Mouse (Mus musculus): ENCODE results near the gene Slc13a3.

The Slc13a3 gene

GRCm38 (mm10) chr2:165475850-165476249, 2.8 kb upstream of the Slc13a3 start:
- no peak for DNase-seq (ENCODE audit: low read depth, low spot score)

GRCm38 (mm10) chr2:165475412-165475811, 2.4 kb upstream of the Slc13a3 start:
- no peak for DNase-seq (ENCODE audit: low read depth, low spot score)

DNA sequence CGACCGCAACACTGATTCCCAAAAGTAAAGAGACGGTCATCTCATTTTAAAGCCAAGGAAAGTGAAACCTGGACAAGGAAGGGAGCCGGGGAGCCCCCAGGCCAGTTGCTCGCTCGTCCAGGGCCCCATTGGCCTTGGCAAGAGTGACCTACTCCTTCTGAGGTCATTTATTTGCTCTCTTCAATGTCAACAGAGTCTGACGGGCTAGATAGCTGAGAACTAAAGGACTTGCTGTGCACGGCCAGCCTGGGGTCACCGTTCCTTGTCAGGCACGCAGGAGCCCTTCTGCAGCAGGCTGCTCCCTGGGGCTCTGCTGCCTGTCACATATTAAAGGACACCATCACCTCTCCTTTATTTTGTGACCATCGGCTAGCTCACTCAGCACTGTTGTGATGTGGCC, 1.1 kb downstream of the Slc13a3 start:
- DNase-seq (ENCODE audit: low read depth, low spot score) = no peak

GRCm38 (mm10) chr2:165470167-165470566, 2.9 kb downstream of the Slc13a3 start:
- no peak for DNase-seq (ENCODE audit: low read depth, low spot score)

GRCm38 (mm10) chr2:165467824-165468452, 5.1 kb downstream of the Slc13a3 start:
- no peak for DNase-seq (ENCODE audit: low read depth, low spot score)

DNA sequence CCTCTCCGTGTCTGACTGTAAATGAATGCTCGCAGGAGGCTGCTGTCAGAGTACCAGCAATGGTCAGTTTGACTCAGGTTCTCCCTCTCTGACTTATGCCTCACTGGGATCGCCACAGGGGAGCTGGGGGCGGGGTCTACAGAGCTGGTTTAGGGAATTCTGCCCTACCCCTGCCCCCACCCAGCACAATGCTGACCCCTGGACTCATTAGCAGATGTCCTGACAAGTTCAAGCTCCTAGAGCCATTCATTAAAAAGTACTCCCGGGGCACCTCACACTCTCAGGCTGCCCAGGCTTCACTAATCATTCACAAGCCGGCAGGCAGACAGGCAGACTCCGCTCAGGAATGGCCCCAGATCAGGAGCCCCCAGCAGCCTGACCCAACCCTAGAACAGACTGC, 13.4 kb downstream of the Slc13a3 start:
- DNase-seq (ENCODE audit: low read depth, low spot score) = peak; percentile 35

DNA sequence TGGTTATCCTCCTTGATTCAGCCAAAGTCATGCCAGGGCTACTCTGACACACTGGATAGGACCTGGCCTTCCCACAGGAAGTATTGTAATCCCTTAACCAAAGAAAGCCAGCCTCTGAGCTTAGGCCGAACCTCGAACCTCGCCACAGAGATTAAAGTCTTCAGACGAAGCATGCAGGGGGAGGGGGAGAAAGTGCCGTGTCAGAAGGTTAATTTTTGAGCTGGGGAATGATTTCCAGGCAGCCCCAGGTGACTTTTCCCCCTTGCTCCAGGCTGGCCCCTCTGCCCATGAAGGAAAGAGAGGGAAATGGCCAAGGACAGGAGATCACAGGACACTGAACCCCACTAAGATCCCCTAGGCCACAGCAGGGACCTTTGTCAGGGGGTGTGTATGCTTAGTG, 14.8 kb downstream of the Slc13a3 start:
- no peak for DNase-seq (ENCODE audit: low read depth, low spot score)

GRCm38 (mm10) chr2:165456710-165457109, 16.3 kb downstream of the Slc13a3 start:
- DNase-seq (ENCODE audit: low read depth, low spot score) = peak; percentile 68

- no peak for DNase-seq (ENCODE audit: low read depth, low spot score)
These were observed 20.0 kb downstream of the Slc13a3 start for GRCm38 (mm10) chr2:165452730-165453693.

DNA sequence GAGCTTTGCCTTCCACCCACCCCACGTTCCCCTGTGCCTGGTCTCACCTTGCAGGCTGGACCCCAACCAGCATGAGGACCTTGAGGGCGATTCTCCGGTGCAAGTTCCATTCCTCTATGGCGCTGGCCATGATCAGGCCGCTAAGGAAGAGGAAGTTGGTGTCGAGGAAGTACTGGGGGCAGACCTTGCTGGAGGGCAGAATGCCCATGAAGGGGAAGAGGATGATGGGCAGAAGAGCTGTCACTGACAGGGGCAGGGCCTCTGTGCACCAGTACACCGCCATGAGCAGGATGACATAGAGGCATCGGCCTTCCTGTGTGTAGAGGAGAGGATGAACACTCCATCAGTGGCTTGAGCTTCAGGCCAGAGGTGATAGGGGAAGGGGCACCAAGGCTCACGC, 24.6 kb downstream of the Slc13a3 start:
- DNase-seq (ENCODE audit: low read depth, low spot score) = no peak

GRCm38 (mm10) chr2:165444861-165445260, 28.2 kb downstream of the Slc13a3 start:
- no peak for DNase-seq (ENCODE audit: low read depth, low spot score)

GRCm38 (mm10) chr2:165442981-165443380, 30.0 kb downstream of the Slc13a3 start:
- no peak for DNase-seq (ENCODE audit: low read depth, low spot score)

GRCm38 (mm10) chr2:165441613-165442012, 31.4 kb downstream of the Slc13a3 start:
- no peak for DNase-seq (ENCODE audit: low read depth, low spot score)

DNA sequence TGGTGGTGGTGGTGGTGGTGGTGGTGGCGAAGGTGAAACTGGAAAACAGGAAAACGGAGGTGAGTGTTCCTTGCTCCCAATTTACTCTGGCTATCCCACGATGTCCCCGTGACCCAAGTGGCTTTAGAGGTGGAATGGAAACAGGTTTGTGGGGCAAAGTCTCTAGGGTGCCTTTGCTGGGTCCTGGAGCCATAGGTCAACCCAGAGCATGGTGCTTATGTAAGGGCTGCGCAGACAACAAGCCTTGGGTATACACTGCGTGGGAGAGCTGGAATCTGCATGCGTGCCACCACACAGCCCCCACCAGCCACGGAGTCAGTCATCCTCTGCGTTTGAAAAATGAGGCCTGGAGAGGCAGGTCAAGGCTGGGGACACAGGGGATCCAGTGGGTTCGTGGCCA, 33.4 kb downstream of the Slc13a3 start:
- DNase-seq (ENCODE audit: low read depth, low spot score) = no peak

- DNase-seq (ENCODE audit: low read depth, low spot score) = no peak
These were observed 34.1 kb downstream of the Slc13a3 start for GRCm38 (mm10) chr2:165438881-165439280.

GRCm38 (mm10) chr2:165428694-165429093, 44.3 kb downstream of the Slc13a3 start:
- no peak for DNase-seq (ENCODE audit: low read depth, low spot score)

DNA sequence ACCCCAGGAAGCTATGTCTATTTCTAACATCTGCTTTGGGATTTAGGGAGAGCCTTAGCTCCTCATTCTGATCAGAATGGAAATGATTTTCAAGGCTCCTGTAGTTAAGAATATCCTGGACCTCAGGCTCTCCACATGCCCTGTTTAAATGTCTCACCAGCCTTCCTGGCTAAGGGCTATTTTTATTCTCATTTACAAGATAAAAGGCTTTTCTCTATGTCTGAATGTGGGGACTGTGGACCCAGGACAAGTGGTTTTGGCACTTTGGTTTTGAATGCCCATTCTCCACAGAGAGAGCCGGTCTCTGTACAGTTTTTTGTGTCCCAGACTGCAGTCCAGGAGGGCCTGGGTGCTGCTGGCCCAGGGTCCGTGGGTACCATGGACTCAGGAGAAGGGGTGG, 52.8 kb downstream of the Slc13a3 start:
- no peak for DNase-seq (ENCODE audit: low read depth, low spot score)

DNA sequence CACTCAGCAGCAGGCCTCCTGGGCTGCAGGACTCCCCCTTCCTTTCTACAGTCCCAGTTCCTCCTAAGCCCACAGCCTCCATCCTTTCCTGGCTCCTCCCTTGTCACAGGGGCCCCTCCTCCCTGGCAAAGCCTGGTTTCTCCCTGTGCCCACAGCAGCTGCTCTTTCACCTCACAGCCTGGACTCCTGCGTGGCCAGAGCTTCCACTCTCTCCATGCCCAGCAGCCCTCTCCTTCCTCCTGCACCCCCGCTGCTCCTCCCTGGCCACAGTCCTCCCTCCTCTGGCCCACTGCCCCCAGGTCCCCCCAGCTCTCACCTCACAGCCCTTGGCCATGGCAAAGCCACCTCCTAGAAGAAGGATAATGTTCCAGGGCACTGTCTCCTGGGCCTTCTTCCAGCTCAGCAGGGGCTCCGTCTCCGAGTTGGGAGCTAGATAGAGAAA, 53.3 kb downstream of the Slc13a3 start:
- no peak for DNase-seq (ENCODE audit: low read depth, low spot score)

DNA sequence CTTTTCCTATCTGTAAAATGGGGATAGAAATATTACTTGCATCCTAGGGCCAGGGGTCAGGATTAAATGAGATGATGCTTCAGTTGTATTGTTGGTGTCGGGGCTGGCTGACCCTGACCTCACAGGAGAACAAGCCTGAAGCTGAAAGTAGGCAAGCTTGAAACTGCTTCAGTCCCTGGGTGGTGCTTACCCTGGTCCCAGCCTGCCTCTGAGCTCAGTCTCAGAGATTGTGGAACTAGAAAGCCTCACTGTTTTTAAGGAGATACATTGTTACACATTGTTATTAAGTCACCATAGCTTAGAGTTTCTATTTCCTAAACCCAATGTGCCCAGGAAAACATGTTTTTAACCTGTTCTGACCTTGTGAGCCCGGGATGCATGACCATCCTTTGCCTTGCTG, 54.5 kb downstream of the Slc13a3 start:
- no peak for DNase-seq (ENCODE audit: low read depth, low spot score)

DNA sequence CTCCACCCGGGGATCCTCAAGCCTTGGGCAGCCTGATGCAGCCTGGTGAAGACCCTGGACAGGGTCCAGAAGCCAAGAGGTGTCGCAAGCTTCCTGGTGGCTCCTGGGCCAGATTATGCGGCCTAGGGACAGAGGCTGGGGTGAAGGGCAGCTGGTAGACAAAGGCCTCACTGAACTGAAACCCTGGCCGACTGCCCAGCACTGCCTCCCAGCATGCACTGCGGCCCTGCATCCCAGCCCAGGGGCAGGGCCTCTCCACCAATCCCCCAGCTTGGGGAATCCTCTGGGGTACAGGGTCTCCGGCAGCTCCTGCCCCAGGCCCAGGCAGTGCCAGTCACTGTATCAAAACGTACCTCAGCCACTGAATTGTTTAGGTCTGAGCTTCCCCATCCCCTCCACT, 55.7 kb downstream of the Slc13a3 start:
- DNase-seq (ENCODE audit: low read depth, low spot score) = no peak

GRCm38 (mm10) chr2:165415795-165416194, 57.2 kb downstream of the Slc13a3 start:
- peak; percentile 61 for DNase-seq (ENCODE audit: low read depth, low spot score)

DNA sequence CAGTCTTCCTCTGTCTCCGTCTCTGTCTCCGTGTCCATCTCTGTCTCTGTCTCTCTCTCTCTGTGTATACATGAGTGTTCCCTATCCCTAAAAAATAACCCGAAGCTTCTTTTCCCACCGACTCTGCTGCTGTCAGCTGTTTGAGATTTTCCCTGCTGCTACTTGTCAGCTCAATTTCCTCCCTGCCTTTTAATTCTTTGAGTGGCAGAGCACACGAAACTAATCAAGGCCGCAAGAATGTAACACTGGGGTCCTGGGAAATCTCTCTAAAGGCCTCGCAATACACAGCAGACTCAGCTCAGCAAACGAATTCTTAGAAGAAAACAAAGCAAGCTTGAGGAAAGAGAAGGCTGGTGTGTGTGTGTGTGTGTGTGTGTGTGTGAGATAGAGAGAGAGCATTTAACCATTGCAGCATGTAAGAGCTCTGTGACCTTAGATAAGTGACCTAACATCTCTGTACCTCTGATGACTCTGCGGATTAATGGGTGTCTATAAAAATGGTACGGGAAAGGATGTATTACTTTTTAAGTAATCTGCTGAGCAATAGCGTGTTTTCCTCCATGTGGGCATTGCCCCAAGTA, 57.8 kb downstream of the Slc13a3 start:
- DNase-seq (ENCODE audit: low read depth, low spot score) = peak; percentile 41
